Mouse (Mus musculus) cerebellum, postnatal 25 days (tissue): ENCODE data around the gene Mrpl11.

Experiments used
- DNase-seq, 2 experiments: peaks; one replicate each; pipeline ENCODE4 v3.0.0; 2021; ENCODE audit warnings: mixed read lengths in 2 of 2

Mrpl11 gene

GRCm38 (mm10) chr19:4994043-4994442 is 32.1 kb downstream of the Mrpl11 start:
- DNase-seq = no peak

- DNase-seq = peak; percentile 50 to 58
Observed at GRCm38 (mm10) chr19:4999445-5000140, 37.6 kb downstream of the Mrpl11 start.

- DNase-seq = peak; percentile 91
Observed at GRCm38 (mm10) chr19:5001666-5002406, 39.9 kb downstream of the Mrpl11 start.

GRCm38 (mm10) chr19:5003644-5004043 is 41.7 kb downstream of the Mrpl11 start:
- DNase-seq = peak in 1 of 2 experiments; percentile 35

GRCm38 (mm10) chr19:5004925-5005324 is 43.0 kb downstream of the Mrpl11 start:
- no peak for DNase-seq

GRCm38 (mm10) chr19:5013138-5013537 is 51.2 kb downstream of the Mrpl11 start:
- DNase-seq = no peak

GRCm38 (mm10) chr19:5014961-5015398 is 53.0 kb downstream of the Mrpl11 start:
- DNase-seq = peak; percentile 48 to 67

- DNase-seq = no peak
Observed at GRCm38 (mm10) chr19:5016221-5016742, 54.3 kb downstream of the Mrpl11 start.
